Mouse (Mus musculus) lung, postnatal 14 days (tissue): ENCODE measurements at regions not wholly inside any gene's neighbourhood (a gene's known extent, or its start where the extent isn't known, plus 50 kb on each side); places are given as distances from the start of the nearest gene placed in this dataset.
"Not testable (repeated sequence)": the region's sequence is repeated elsewhere in the genome, so short reads cannot be mapped to it uniquely, and the experiment has no call there.

Experiments
- DNase-seq: peaks from one replicate; pipeline ENCODE4 v3.0.0; 2021

DNA sequence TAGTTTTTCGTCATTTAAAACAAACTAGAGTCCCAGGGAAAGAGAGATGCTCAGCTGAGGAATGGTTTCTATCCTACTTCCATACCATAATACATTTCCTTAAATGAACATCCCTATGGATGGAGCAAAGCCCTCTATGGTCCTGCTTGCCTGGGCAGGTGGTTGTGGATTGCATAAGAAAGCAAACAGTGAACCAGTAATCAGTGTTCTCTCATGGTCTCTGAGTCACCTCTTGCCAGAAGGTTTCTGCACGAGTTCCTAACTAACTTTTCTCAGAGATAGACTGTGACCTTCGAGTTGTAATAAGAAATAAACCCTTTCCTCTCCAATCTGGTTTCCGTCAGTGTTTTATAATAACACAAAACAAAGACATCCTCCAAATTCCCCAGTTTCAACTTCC is 62.9 kb upstream of the Bet1 start:
- no peak for DNase-seq

DNA sequence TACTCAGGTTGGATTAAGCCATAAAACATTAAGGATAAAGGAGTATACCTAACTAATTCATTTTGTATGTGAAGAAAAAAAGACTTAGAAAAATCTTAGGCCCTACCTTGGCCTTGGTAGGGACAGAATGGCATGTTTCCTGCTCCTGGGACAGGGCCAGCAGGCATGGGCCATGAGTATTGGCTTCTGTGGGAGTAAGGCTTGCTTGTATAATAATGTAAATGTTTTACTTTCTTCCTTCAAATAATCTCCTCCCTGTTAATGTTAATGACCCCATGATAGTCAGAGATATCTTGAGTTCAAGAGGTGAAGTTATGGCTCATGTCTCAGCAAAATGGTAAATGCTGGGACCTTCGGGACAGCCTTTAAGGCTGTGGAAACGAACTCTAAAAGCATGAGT is 71.5 kb upstream of the Bet1 start:
- DNase-seq: no peak

DNA sequence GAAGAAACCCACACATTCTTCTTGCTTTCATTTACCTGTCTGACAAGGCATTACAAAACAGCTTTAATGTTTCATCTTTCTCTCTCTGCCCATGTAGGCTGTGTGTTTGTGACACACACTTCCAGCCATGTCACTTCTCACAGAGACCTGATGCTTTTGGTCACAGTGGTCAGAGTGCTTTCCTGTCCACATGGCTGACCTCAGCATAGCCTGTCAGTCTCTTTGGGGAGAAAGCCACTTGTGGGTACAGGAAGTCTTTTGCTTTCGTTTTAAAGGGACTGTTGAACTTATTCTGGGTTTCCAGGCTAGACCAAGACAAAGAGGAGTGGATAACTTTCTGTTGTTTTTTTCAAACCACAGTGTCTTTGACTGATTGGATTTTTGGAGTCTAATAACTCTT is 77.0 kb upstream of the Bet1 start:
- no peak for DNase-seq

DNA sequence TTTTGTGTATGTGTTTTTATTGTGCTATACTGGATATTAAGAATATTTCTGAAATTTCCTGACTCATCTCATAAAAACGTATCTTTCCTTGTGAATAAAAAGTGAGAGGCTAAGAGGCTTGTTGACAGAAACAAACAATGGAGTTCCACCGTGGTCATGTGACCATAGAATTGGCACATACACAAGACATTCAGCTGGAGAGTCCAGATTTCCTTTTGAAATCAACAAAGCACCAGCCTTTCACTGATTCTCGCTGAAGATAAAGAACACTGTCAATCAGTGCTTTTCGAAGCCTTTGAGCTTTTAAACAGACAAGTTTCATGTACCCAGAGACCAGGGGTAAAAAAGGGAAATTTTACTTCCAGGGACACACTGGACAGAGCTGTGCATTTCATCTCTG is 80.3 kb upstream of the Bet1 start:
- peak; percentile 1 for DNase-seq

DNA sequence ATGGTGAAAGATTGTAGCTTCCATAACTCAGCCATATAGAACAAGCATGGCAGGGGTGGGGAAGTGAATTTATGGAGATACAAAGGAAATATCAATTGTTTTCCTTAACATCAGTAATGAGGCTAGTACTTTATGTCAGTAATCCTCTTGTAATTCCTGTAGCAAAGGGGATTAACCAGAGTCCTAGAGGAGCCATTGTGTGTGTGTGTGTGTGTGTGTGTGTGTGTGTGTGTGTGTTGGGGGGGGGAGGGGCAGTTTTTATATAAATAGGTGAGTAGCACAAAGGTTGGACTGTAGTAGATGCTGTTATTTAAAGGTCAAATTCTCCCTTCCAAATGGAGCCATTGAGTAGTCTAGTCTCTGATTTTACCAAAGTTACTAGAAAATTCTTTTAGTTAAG is 81.0 kb upstream of the Bet1 start:
- no peak for DNase-seq

DNA sequence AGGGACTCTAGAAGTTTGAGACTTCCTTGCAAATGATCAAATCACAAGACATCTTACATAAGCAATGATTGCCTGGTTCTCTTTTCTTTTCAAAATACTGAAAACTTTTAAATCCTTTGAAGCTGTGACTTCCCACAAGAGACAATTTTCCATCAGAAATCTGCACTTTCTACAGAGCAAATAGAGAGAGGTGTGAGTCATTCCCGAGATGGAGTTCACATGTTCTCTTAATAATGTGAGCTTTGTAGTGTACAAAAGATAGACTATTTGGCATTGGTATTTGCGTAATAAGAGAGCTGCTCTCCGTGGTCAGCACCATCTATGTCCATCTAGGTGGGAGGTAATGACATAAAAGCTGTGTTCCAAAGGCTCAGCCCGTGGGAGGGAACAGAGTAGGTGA is 84.8 kb upstream of the Bet1 start:
- DNase-seq: no peak

DNA sequence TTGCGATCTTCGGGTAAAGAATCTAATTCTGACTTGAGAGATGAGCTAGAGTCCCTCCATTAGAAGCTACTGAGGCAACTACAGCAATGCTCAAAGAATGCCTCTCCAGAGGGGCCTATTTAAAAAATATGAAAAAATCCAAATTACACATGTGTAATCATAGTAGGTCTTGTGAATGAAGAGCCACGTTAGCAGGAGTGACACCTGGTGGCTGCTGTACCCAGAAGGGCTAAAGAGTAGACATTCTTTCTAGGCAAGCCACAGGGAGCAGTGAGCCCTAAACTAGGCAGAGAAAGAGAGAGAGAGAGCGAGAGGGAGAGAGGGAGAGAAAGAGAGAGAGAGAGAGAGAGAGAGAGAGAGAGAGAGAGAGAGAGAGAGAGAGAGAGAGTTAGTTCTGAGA is 100.9 kb upstream of the Bet1 start:
- no peak for DNase-seq

DNA sequence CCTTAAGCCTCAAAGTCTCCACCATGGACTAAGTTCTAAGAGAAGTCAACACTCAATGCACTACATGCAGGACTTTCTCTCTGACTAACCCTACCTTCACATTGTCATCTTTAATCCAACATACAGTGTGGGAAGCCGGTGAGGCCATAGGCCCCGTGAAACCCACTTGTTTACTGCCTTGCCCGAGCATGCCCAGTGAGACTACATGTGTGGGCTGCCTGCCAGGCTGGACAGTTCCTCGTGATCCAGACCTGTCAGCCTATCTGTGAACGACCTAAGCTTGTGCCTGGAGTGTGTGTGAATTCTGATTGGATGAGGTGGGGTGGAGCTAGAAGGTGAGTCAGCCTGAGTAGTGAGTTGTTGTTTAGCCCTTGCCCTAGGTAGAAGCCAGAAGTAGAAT is 104.2 kb upstream of the Bet1 start:
- not testable (repeated sequence) for DNase-seq

DNA sequence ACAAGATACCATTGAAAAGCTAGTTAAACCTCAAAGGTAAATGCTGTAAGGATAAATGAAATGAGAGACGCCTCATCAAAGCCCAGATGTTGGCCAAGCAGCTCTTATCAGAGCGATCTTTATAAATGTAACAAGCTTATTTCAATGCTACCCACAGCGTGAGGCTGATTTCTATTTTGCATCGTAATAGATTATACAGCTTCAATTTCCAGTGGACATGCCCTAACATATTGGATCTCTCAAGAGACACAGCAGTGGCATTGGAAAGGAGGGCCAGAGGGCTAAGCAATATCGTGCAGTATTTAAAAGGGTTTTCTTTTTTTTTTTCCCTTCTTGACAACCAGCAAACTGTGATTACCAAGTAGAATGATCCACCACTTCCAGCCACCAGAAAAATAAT is 106.5 kb upstream of the Bet1 start:
- DNase-seq: no peak

DNA sequence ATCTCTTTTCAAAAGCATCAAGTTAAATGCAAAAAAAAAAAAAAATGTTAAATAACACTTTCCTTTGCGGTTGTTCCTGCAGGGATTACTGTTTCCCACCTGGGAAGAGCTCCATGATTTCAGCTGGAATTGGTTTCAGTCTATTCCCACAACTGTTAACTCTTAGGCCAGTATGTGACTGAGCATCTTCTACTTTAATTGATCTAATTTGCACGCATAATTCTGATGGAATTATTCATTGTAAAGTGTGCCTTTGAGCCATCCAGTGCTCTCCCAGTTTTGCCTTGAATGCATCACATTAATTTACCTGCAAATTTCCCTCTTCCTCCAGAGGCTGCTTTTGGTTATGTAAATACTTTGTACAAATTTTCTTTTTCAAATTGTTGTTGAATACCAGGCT is 114.4 kb upstream of the Bet1 start:
- no peak for DNase-seq

DNA sequence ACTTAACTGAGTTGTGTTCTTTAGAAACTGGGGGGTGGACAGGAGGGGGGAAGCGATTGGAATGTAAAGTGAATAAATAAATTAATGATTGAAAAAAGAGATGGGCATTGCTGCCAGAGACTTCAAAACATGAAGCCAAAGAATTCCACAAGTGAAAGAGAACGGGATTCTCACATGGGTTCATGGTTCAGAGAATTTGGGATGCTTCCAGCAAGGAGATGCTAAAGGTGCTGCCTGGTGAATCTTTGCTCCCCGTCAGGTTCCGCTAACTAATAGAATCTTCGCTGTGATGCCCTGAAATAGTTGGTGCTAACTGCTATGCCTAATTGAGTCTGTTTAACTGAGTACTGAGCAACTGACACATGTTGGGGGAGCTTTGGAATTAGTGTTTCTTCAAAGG is 118.9 kb upstream of the Bet1 start:
- no peak for DNase-seq

DNA sequence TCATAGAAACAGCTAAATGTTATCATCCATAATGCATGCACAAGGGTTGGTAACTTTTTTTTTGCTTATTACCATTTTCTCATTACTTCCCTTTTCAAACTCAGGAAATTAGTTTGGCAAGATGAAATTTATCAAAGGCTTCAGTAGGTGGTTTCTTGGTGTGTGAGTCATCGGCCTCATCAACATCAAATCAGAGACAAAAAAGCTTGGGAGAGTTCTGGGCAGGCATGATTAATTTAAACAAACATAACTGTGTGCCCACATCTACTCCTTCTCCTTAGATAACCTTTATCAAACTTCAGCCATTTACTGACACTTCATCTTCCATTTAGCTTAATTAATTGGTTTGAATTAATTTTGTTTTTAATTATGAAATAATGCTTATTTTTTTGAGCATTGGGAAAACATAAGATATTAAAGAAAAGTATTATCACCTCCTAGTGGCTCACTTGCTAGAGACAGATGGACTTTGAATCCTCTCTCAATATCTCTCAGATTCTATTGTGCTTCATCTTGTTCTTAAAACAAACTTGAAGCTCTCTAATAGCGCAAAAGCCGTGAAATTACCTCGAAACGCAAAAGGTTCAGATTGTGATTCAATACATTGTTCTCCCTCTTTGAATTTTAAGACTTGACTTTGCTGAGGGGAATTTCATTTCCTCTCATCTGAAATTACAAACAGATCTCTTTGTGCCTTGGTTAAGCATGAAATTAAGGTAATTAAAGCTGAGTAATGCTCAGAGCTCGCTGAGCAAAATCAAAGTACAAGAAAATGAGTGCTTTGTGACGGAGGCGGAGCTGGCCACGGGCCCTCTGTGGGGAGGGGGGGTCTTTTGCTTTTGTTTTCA is 158.7 kb upstream of the Bet1 start:
- DNase-seq: no peak

DNA sequence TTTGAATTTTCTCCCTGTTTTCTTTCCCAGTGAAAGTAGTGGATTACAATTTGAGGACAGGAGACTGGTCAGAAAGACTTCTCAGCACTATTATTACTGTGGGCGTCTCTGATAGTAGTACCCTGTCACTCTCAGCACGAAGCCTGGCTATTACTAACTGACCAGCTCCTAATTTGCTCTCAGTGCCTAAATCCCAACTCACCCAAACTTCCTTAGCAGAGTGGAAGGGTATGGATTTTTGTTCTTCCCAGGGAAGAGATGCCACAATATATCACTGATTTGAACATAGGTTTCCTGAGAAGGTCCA is 159.3 kb upstream of the Bet1 start:
- DNase-seq: no peak

DNA sequence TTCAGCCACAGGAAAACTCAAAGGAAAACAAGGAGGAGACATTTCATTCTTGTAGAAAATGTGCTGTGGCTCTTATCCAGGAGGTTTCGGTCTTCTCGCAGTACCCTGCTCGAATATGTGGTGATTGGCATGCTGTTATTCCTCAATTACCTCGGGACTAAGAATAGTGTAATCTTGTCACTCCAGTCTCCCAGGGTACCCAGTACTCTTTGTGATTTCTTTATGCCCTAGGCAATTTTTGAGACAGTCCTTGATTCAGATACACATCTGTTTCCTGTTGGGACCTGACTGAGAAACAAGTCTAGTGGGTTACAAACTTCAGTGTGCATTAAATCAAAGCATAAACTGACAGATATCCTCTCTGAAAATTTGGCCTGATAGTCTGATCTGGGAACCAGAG is 189.8 kb upstream of the Bet1 start:
- no peak for DNase-seq

DNA sequence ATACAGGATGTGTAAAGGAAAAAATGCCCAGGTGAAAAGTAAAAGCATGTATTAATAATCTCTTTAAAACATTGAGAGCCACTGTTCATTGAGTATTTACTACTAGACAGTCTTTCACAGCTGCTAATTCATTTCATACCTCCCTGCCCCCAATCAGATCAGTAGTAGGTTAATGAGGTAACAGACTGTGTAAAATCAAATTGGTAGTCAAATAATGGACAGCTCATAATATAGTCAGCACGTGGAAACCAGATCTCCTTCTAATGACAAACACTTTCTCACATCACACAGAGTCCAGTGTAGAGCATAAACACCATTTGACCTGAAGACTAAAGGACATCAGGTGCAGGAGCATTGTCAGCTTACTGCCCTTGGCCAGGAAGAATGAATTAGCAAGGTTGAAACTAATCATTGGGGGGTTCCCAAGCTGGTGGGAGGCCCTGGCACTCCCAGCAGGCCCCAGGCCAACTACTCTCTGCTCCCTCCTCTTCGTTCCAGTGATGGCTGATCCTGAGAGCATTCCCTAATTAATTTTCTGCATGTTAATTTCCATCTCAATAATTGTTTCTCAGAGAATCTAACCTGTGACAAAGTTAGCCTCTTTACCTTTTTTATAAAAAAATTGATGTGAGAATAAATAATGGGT is 190.6 kb upstream of the Bet1 start:
- no peak for DNase-seq

DNA sequence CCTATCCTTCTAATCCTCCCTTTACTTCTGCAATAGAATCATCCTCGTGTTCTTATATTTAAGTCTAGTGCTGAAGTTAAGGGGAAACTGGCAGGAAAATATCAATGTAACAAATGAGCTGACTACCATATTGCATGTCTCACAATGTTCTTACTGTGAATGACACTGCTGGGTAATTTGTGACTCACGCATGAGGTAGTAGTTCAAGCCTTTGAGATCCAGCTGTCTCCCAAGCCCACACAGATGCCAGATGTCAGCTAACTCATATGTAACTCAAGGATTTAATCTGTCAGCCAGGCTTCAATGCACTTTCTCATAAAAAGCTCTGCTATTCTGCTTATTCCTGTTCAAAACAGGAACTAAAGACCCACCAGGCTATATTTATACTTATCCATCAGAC is 204.6 kb upstream of the Bet1 start:
- no peak for DNase-seq

DNA sequence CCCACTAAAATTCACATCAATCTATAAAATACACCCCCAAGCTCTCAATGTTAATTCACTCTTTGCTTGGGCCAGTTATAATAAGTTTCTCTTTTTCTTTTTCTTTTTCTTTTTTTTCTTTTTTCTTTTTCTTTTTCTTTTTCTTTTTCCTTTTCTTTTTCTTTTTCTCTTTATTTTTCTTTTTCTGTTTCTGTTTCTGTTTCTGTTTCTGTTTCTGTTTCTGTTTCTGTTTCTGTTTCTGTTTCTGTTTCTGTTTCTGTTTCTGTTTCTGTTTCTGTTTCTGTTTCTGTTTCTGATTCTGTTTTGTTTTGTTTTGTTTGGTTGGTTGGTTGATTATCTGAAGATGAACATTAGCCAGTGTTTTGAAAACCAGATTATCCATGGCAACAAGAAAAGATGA is 201.2 kb upstream of the Col1a2 start:
- not testable (repeated sequence) for DNase-seq

DNA sequence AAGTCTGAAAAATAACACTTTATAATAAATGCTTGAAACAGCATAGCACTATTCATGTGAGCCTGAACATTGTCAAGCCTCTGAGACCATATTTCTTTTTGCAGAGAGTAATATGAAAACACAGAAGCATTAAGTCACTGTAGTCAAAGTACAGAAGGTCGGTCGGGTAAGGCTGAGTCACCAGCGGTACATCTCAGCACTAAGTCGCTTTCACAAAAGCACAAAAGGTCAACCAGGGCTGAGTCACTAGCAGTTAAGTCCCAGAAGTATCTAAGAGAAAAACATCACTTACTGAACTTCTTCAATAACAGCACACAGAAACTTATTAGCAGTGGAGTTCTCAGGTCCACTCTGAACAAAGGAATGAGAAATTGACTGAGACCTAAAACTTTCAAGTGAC is 154.7 kb upstream of the Col1a2 start:
- DNase-seq: no peak

DNA sequence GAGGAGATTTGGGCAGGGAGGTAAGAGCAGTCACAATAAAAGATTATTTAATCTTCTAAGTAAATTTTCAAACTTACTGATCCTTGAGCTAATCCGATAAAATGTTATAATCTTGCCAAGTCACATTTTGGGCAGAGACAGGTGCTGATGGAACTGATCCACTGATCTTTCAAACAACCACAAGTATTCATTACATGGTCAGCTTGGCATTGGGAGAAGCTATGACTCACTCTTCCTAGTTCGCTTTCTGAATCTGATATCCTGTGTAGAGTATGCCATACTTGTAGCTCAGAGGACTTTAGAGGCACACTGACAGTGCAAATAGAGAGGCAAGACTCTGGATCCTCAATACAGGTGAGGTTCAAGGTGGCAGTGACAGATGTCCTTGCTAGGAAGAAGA is 142.4 kb upstream of the Col1a2 start:
- DNase-seq: no peak

DNA sequence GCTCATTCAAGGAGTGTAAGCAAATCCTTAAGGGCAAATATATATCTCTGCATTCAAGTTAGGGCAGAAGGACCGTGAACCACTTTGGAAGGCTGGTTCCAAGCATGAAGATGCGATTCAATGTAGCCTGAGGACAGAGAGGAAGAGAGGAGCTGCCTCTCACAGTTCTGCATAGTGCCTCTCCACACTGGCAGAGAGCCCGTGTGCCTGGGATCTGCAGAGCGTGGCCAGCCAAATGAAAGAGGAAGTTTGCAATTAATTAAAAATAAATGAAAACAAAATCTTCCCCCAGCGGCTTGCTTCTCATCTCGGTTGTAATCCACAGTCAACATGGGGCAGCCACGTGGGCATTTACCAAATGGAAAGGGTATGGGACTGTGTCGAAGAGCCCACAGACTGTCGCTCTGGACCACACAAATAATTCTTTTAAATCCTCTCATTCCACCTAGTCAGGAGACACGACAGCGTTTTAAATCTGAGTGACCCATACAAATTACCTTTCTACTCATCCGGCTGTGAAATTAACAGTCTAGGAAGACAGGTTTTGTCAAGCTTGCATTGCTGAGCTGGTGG is 129.1 kb upstream of the Col1a2 start:
- DNase-seq: no peak

DNA sequence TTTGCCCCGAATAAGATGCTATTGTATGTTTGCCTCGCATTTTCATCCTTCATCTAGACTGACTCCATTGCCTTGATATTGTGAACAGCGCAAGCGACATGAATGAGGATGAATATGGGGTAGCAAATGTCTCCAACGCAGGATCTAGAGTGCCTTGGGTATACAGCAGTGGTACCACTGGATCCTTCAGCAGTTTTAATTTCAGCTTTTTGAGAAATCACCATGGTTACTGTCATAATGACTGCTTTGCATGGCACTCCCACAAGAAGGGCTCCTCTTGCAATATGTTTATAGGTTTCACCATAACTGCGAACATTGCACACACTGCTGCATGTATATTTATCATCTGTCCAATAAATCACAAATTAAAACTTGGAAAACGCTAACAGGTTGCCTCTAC is 107.8 kb upstream of the Col1a2 start:
- no peak for DNase-seq

DNA sequence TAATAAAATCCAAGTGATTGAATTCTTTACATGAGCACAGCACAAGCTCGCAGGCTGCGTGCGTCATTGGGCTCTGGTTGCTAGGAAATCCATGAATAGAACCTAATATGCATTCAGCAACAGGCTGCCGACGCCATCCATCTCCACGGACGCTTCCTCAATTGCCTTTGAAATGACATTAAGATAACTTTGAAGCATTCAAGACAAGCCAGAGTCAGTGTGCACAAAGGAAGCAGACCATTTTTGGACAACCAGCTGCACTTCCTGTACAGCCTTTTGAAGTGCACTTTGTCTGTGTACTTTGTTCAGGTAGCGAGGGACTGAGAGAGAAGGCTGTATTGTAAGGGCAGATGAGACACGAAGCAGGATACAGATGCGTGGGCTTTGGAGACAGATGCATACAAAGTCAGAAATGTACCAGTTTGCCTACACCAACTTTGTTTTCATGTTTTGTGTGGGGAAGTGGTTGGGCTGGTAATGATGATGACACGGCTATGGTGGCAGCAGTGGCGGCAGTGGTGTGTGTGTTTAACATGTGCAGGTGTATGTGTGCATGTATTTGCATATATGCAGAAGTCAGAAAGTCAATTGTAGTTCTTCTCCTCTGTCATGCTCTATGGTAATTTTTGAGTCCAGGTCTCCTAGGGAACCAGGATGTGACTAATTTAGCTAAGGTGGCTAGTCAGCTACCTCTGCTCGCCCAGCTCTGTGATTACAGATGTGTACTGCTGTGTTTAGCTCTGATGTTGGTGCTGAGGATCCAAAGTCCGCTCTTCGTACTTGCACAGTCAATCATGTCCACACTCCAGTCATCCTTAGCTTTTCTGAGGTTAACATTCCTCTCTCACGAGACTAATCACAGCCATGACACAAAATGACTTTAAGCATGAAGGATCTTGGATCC is 106.7 kb upstream of the Col1a2 start:
- DNase-seq: no peak

DNA sequence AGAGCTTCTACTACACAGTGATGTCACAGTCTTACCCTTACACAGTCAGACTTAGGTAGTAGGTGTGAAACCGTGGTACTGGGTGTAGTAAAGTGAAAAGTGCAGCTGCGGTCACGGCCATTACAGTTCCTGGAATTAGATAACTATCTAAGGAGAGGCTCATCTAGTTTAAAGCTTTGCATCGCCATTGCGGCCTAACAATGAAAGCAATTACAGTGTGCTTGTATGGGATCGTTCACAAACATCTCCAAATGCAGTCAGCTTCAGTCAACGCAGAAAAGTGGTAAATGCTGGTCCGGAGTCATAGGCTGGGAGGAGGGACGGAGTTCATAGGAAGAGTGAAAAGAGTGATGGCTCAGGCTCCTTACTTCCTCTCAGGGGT is 106.0 kb upstream of the Col1a2 start:
- DNase-seq: no peak

DNA sequence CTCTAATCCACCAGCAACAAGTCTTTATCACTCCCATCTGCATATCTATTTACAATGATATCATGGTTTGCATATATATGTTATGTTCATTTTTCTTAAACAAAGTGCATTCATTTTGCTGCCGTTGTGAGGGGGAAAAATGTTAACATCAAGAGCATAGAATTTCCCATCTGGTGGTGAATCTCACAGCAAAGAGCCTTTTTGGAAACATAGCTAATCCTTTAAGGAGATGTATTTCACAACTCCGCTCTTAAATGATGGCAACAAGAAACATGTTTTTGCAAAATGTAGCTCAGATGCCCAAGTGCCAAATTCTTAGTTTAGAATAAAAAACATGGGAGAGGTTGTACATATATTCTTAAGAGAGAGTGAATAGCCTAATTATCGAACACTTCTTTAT is 99.3 kb upstream of the Col1a2 start:
- no peak for DNase-seq
